Mouse (Mus musculus): ENCODE results near the gene Nr0b2. TPM values are rescaled to one million over a fixed set of nuclear protein-coding genes. Genes with fewer than 3 reads are reported as not detected.

The Nr0b2 gene
- polyA plus RNA-seq, 1 experiment from 2014 or later, result 9.6 TPM

DNA sequence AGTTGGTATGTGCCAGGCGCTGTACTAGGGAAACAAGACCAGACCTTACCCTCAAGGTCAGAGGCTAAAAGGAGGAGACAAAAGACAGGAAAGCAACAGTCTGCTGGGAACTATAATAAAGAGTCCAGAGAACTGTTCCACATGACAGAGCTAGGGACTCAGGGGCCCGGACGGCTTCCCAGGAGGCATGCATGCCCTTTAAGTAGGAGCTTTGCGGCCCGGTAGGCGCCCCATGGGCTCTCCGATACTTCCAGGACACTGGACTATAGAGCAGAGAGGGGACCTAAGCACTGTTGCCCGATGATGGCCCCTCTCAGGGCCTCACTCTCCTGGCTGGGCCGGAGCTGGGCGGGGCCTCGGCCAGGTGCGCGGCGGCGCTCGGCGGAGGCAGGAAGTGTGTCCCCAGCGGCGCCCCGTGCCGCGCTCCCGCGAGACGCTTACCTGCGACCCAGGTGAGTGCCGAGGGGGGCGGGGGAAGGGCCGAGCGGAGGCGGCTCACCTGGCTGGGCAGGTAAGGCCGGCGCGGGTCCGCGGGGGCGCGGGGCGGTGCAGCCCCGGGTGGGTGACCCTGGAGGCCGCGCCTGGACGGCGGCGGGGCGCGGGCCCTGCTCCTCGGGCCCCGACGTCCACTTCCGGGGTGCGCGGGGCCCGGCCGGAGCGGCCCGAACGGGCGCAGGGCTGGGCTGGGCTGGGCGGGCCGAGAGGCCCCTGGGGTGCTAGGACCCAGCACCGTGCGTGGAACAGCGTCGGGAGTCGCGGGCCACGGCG, 34.4 kb upstream of the Nr0b2 start, which contains the start of gene Kdf1:
Gene Kdf1 (plus strand): TSS at position 363 of the 768 bp plus-strand sequence.
- peaks cover 9% of the 10 kb centered on the region for H3K4me1 ChIP-seq (ENCODE audit: control insufficient read depth, insufficient read depth, low read length)
- ATAC-seq (replicated peaks; ENCODE audit: insufficient number of reproducible peaks, low FRiP score, low TSS enrichment), result no peak; the same call in 1 of the 2 replicates
- peak within 1 kb of the TSS; percentile 54 for H3K4me3 ChIP-seq (ENCODE audit: low read depth, low read length)
- no peaks in the 10 kb centered on the region for H3K9me3 ChIP-seq (replicated peaks; ENCODE audit: control insufficient read depth, low read length)
- peaks cover 36% of the 10 kb centered on the region for H3K27me3 ChIP-seq (ENCODE audit: control insufficient read depth, insufficient read depth, low read length)
- H3K9ac ChIP-seq (ENCODE audit: low read depth, low read length), result peak within 1 kb of the TSS; percentile 65
- H3K27ac ChIP-seq (ENCODE audit: low read depth, low read length), result no peak within 1 kb of the TSS
- no peaks in the 10 kb centered on the region for H3K36me3 ChIP-seq (ENCODE audit: control insufficient read depth, insufficient read depth, low read length)
- peak within 1 kb of the TSS; percentile 78 for H3K4me2 ChIP-seq
- 5% methylated on average over 47 of the region's 69 CpGs for WGBS (ENCODE audit: insufficient replicate concordance)

DNA sequence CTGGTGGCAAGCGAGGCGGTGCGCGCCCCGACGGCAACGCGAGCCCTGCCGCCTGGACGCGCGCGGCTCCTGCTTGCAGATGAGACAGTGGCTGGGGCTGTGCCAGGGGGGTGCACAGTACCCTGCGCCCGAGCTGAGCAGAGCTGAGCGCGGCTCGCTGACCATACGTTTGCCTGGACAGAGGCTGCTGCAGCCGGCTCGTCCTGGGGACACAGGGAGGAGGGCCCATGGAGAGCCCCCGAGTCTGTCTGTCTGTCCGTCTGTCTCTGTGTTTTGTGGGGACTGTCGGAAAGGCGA, 33.9 kb upstream of the Nr0b2 start:
- Histone ChIP-seq H3K4me3 (ENCODE audit: low read depth, low read length) (peak overlapping the region; percentile 54), H3K9ac (ENCODE audit: low read depth, low read length) (peak overlapping the region; percentile 65), H3K4me2 (peak overlapping the region; percentile 78), H3K27me3 (ENCODE audit: control insufficient read depth, insufficient read depth, low read length) (peaks cover 36% of the 10 kb centered on the region), H3K4me1 (ENCODE audit: control insufficient read depth, insufficient read depth, low read length) (peaks cover 9% of the 10 kb centered on the region), H3K36me3 (ENCODE audit: control insufficient read depth, insufficient read depth, low read length) (no peaks in the 10 kb centered on the region), H3K9me3 (replicated peaks; ENCODE audit: control insufficient read depth, low read length) (no peaks in the 10 kb centered on the region), H3K27ac (ENCODE audit: low read depth, low read length) (no peak overlapping the region)
- WGBS (ENCODE audit: insufficient replicate concordance), result 5% methylated on average over 25 of the region's 25 CpGs
- ATAC-seq (replicated peaks; ENCODE audit: insufficient number of reproducible peaks, low FRiP score, low TSS enrichment), result no peak

DNA sequence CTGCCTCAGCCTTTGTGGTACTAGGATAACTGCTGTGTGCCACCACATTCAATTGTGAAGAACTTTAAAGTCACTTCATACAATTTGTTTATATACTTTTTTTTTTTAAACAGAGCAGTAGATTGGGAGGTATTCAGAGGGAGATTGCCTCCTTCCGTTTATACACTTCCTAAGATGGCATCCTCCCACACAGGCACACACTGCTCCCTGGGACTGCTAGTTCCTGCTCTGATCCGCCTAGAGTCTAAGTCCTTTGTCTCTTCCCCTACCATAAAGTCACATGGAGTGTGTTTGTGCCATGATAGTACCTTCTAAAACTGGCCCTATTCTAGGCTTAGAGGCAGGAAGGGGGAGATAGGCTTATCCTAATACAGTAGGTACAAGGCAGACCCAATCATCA, 31.7 kb upstream of the Nr0b2 start:
- 65% methylated on average over 2 of the region's 2 CpGs for WGBS (ENCODE audit: insufficient replicate concordance)
- Histone ChIP-seq H3K4me1 (ENCODE audit: control insufficient read depth, insufficient read depth, low read length) (peaks cover 9% of the 10 kb centered on the region), H3K27ac (ENCODE audit: low read depth, low read length) (no peak overlapping the region), H3K36me3 (ENCODE audit: control insufficient read depth, insufficient read depth, low read length) (no peaks in the 10 kb centered on the region), H3K4me2 (no peak overlapping the region), H3K27me3 (ENCODE audit: control insufficient read depth, insufficient read depth, low read length) (peaks cover 36% of the 10 kb centered on the region), H3K9me3 (replicated peaks; ENCODE audit: control insufficient read depth, low read length) (no peaks in the 10 kb centered on the region), H3K4me3 (ENCODE audit: low read depth, low read length) (no peak overlapping the region), H3K9ac (ENCODE audit: low read depth, low read length) (no peak overlapping the region)
- ATAC-seq (replicated peaks; ENCODE audit: insufficient number of reproducible peaks, low FRiP score, low TSS enrichment), result no peak

DNA sequence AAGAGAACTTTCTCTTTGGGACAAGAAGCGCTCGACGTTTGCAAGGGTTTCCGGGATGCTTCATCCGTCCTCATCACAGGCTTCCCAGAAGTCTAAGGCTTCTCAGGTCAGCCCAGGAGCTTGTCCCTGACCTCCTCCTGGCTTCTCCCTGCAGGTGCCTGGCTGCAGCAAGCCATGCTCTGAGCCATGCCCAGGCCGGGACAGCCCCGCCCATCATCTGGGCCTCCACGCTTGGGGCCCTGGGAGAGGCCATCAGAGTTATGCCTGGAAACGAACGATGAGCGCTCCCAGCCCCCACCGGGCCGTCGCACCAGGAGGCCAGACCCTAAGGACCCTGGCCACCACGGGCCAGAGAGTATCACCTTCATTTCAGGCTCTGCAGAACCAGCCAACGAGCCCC, 25.4 kb upstream of the Nr0b2 start:
- Histone ChIP-seq H3K4me2 (no peak overlapping the region), H3K27ac (ENCODE audit: low read depth, low read length) (no peak overlapping the region), H3K9ac (ENCODE audit: low read depth, low read length) (no peak overlapping the region), H3K4me3 (ENCODE audit: low read depth, low read length) (no peak overlapping the region), H3K36me3 (ENCODE audit: control insufficient read depth, insufficient read depth, low read length) (peaks cover 3% of the 10 kb centered on the region; the same call in 1 of the 2 replicates), H3K27me3 (ENCODE audit: control insufficient read depth, insufficient read depth, low read length) (no peaks in the 10 kb centered on the region), H3K9me3 (replicated peaks; ENCODE audit: control insufficient read depth, low read length) (no peaks in the 10 kb centered on the region), H3K4me1 (ENCODE audit: control insufficient read depth, insufficient read depth, low read length) (no peaks in the 10 kb centered on the region)
- 67% methylated on average over 16 of the region's 16 CpGs for WGBS (ENCODE audit: insufficient replicate concordance)
- ATAC-seq (replicated peaks; ENCODE audit: insufficient number of reproducible peaks, low FRiP score, low TSS enrichment), result no peak

DNA sequence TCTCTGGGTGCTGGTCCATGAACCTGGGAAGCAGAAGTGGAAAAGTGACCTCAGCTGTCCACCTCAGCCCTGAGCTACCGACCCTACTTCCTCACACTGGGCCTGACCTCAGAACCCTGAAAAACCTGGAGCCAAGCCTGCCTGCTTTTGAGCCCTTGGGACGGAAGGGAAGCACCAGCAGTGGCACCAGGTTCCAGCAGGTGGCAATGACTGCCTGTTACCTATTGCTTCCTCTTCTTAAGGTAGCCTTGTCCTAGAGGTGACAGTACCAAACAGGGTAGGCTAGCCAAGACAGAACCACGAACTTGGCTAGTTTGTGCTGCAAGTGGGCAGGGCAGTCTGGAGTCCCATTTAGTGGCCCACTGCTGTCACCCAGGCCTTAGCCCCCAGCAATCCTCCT, 20.4 kb upstream of the Nr0b2 start:
- H3K9me3 ChIP-seq (replicated peaks; ENCODE audit: control insufficient read depth, low read length), result no peaks in the 10 kb centered on the region
- H3K4me2 ChIP-seq, result no peak overlapping the region
- no peak for ATAC-seq (replicated peaks; ENCODE audit: insufficient number of reproducible peaks, low FRiP score, low TSS enrichment)
- H3K9ac ChIP-seq (ENCODE audit: low read depth, low read length), result no peak overlapping the region
- H3K27me3 ChIP-seq (ENCODE audit: control insufficient read depth, insufficient read depth, low read length), result no peaks in the 10 kb centered on the region
- no peaks in the 10 kb centered on the region for H3K4me1 ChIP-seq (ENCODE audit: control insufficient read depth, insufficient read depth, low read length)
- WGBS (ENCODE audit: insufficient replicate concordance), result 85% methylated on average over 3 of the region's 3 CpGs
- H3K27ac ChIP-seq (ENCODE audit: low read depth, low read length), result no peak overlapping the region
- peaks cover 18% of the 10 kb centered on the region for H3K36me3 ChIP-seq (ENCODE audit: control insufficient read depth, insufficient read depth, low read length)
- no peak overlapping the region for H3K4me3 ChIP-seq (ENCODE audit: low read depth, low read length)

DNA sequence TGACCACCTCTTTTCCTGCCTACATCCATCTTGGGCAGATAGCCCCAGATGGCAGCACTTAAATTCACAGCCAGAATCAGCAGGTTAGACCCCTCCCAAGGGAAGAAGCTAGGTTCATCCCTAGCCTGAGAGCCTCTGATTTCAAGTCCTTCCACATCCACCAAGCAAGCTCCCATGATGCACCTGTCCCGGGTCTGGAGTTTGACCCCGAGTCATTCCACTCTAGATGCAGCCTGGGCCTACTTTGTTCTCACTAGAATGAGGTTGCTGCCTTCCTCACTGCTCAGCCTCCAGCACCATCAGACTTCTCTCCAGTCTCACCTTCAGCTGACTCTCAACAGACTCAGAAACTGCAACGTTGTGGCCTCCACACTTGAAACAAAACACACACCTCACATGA, 17.1 kb upstream of the Nr0b2 start:
- WGBS (ENCODE audit: insufficient replicate concordance), result 81% methylated on average over 3 of the region's 3 CpGs
- H3K4me3 ChIP-seq (ENCODE audit: low read depth, low read length), result no peak overlapping the region
- no peak overlapping the region for H3K27ac ChIP-seq (ENCODE audit: low read depth, low read length)
- no peaks in the 10 kb centered on the region for H3K27me3 ChIP-seq (ENCODE audit: control insufficient read depth, insufficient read depth, low read length)
- no peak overlapping the region for H3K4me2 ChIP-seq
- no peaks in the 10 kb centered on the region for H3K9me3 ChIP-seq (replicated peaks; ENCODE audit: control insufficient read depth, low read length)
- no peak for ATAC-seq (replicated peaks; ENCODE audit: insufficient number of reproducible peaks, low FRiP score, low TSS enrichment)
- no peak overlapping the region for H3K9ac ChIP-seq (ENCODE audit: low read depth, low read length)
- no peaks in the 10 kb centered on the region for H3K4me1 ChIP-seq (ENCODE audit: control insufficient read depth, insufficient read depth, low read length)
- peaks cover 27% of the 10 kb centered on the region for H3K36me3 ChIP-seq (ENCODE audit: control insufficient read depth, insufficient read depth, low read length)

DNA sequence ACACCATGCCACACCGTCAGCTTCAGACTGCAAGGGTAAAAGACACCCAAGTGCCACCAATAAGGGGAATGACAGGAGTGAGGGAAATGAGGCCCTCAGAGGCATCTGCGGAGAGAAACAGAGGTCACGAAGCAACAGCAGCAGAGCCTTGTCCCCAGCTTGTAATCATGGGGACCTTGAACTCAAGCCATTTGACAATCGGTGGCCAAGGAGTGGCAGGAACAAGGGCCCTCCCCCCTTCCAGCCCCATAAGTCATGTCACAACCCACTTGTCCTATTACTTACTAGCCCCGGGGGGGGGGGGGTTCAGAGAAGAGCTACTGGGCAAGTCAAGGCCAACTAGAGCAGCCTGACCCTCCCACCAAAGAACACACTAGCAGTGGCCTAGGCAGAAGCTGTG, 16.5 kb upstream of the Nr0b2 start:
- no peaks in the 10 kb centered on the region for H3K27me3 ChIP-seq (ENCODE audit: control insufficient read depth, insufficient read depth, low read length)
- H3K4me1 ChIP-seq (ENCODE audit: control insufficient read depth, insufficient read depth, low read length), result no peaks in the 10 kb centered on the region
- no peak overlapping the region for H3K4me2 ChIP-seq
- no peak for ATAC-seq (replicated peaks; ENCODE audit: insufficient number of reproducible peaks, low FRiP score, low TSS enrichment)
- 94% methylated on average over 5 of the region's 5 CpGs for WGBS (ENCODE audit: insufficient replicate concordance)
- H3K4me3 ChIP-seq (ENCODE audit: low read depth, low read length), result no peak overlapping the region
- no peak overlapping the region for H3K9ac ChIP-seq (ENCODE audit: low read depth, low read length)
- no peaks in the 10 kb centered on the region for H3K9me3 ChIP-seq (replicated peaks; ENCODE audit: control insufficient read depth, low read length)
- H3K27ac ChIP-seq (ENCODE audit: low read depth, low read length), result no peak overlapping the region
- peaks cover 27% of the 10 kb centered on the region for H3K36me3 ChIP-seq (ENCODE audit: control insufficient read depth, insufficient read depth, low read length)

DNA sequence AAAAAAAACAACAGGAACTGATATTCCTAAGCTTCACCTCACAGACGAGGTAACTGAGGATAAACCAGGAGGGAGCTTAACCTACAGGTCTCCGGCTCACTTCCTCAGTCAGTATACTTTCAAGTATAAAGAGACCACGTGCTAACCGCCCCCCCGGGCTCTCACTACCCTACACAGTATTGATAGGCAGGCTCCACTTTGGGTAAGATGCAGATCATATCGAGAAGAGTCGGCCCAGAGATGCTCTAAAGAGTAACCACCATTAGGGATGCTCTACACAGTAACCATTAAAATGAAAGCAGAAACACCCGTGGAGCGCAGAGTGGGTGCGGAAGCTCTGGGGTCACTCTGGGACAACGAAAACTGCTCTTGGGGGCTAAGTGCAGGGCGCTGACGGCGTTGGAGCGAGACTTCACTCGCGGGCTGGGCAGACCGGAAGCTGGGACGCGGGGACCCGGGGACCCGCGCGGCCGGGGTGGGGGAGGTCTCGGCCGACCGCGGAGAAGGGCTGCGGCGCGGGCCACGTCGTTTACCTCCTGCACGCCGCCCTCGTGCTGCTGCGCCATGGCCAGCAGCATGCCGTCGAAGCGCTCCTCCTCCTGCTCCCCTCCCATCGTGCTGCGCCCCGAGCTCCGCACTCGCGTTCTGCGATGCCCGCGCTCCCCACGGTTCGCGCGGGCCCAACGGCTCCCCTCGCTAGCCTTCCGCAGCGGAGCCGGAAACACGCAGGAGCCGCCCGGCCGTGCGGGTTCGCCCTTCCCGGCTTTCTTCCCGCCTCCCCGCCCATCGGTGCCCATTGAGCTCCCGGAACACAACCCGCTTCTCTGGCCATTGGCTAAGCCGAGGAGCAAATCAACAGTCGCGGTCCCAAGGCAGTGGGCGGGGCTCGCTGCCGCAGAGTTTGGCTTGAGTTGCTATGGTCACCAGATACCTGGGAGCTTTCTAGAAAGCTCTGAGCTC, 7.6 kb upstream of the Nr0b2 start, which contains the start of gene Nudc:
Gene Nudc (minus strand): TSS at position 725 of the 960 bp plus-strand sequence.
- WGBS (ENCODE audit: insufficient replicate concordance), result 0% methylated on average over 70 of the region's 77 CpGs
- peaks cover 13% of the 10 kb centered on the region for H3K4me1 ChIP-seq (ENCODE audit: control insufficient read depth, insufficient read depth, low read length)
- H3K9me3 ChIP-seq (replicated peaks; ENCODE audit: control insufficient read depth, low read length), result no peaks in the 10 kb centered on the region
- H3K36me3 ChIP-seq (ENCODE audit: control insufficient read depth, insufficient read depth, low read length), result peaks cover 4% of the 10 kb centered on the region; the same call in 1 of the 2 replicates
- peak within 1 kb of the TSS; percentile 84 for H3K9ac ChIP-seq (ENCODE audit: low read depth, low read length)
- H3K27ac ChIP-seq (ENCODE audit: low read depth, low read length), result peak within 1 kb of the TSS; percentile 78
- peak within 1 kb of the TSS; percentile 82 for H3K4me3 ChIP-seq (ENCODE audit: low read depth, low read length)
- H3K27me3 ChIP-seq (ENCODE audit: control insufficient read depth, insufficient read depth, low read length), result no peaks in the 10 kb centered on the region
- peak within 1 kb of the TSS; percentile 64 for H3K4me2 ChIP-seq
- peak; percentile 95 for ATAC-seq (replicated peaks; ENCODE audit: insufficient number of reproducible peaks, low FRiP score, low TSS enrichment)
